Comparison of ENCODE assay signal across 10 mouse cellular contexts in genomic region chr7:44277250-44277622, GRCm38 (mm10). TPM values are rescaled to one million over a fixed set of nuclear protein-coding genes. Genes with fewer than 3 reads are reported as not detected.
DNase-seq lines count a peak whose midpoint lies in the region; TF ChIP-seq lines count a peak whose summit lies in the region.
"Had no signal": no experiment of that assay in that cellular context is flagged by ENCODE, and none has a peak within 500 bp of the region (broad histone marks: within the 10 kb centered on the region; RNA-seq: fewer than 3 reads in every experiment).

No protein-coding gene starts in this region.

- no peak for DNase-seq in gastrocnemius, adult 2 months
- DNase-seq in gastrocnemius, postnatal 4 days (ENCODE audit: low spot score in 2 of 2), result no peak
- peak; percentile 25 for DNase-seq in thymus, adult 2 months
- DNase-seq in thymus, adult 18-20 months, result no peak
- peak; percentile 51 for DNase-seq in embryonic facial prominence, embryonic 10.5 days (ENCODE audit: low spot score)
- peak; percentile 56 for DNase-seq in lung, postnatal 36 days
- no peak for DNase-seq in urinary bladder, postnatal 25 days (ENCODE audit: low spot score)
- DNase-seq in adipocyte (ENCODE audit: low spot score), result no peak

- no peaks in the 10 kb centered on the region for H3K27me3 ChIP-seq in thymus, adult 2 months (ENCODE audit: control insufficient read depth, insufficient read depth, low read length)
- peaks cover 38% of the 10 kb centered on the region for H3K27me3 ChIP-seq in embryonic facial prominence, embryonic 10.5 days (replicated peaks; ENCODE audit: low read depth, poor library complexity, severe bottlenecking)

- 52% methylated on average over 2 of the region's 2 CpGs for WGBS in thymus, adult 2 months
- 47% methylated on average over 2 of the region's 2 CpGs for WGBS in embryonic facial prominence, embryonic 10.5 days

- no peak overlapping the region for H3K4me3 ChIP-seq in gastrocnemius, adult 2 months
- H3K4me3 ChIP-seq in thymus, adult 2 months (ENCODE audit: control insufficient read depth, insufficient read depth, low read length), result no peak overlapping the region
- no peak overlapping the region for H3K4me3 ChIP-seq in embryonic facial prominence, embryonic 10.5 days
- H3K4me3 ChIP-seq: heart, embryonic 15.5 days; liver, embryonic 15.5 days had no signal

- TF ChIP-seq POLR2A in thymus, adult 2 months (IDR thresholded peaks at IDR 0.05; ENCODE audit: control insufficient read depth, extremely low read depth, insufficient read depth, low read length, poor library complexity), result no peak

- no peaks in the 10 kb centered on the region for H3K9me3 ChIP-seq in embryonic facial prominence, embryonic 10.5 days
- H3K9me3 ChIP-seq: heart, embryonic 15.5 days; liver, embryonic 15.5 days had no signal

- no peaks in the 10 kb centered on the region for H3K4me1 ChIP-seq in thymus, adult 2 months (replicated peaks; ENCODE audit: control insufficient read depth, insufficient read depth, low read length)
- H3K4me1 ChIP-seq in embryonic facial prominence, embryonic 10.5 days, result no peaks in the 10 kb centered on the region
- H3K4me1 ChIP-seq: heart, embryonic 15.5 days; liver, embryonic 15.5 days had no signal

- peak; percentile 47 for TF ChIP-seq CTCF in gastrocnemius, adult 2 months (IDR thresholded peaks at IDR 0.05)
- TF ChIP-seq CTCF in thymus, adult 2 months (IDR thresholded peaks at IDR 0.05; ENCODE audit: borderline replicate concordance, control insufficient read depth, extremely low read depth, insufficient read depth, low read length, poor library complexity), result no peak

- no peaks in the 10 kb centered on the region for H3K36me3 ChIP-seq in thymus, adult 2 months (ENCODE audit: control insufficient read depth, insufficient read depth, low read length)
- no peaks in the 10 kb centered on the region for H3K36me3 ChIP-seq in embryonic facial prominence, embryonic 10.5 days (replicated peaks)
- H3K36me3 ChIP-seq: heart, embryonic 15.5 days; liver, embryonic 15.5 days had no signal

- intact Hi-C loops in gastrocnemius, adult 2 months (cut with DNase I), result no loop called here

- H3K27ac ChIP-seq in gastrocnemius, adult 2 months, result no peak overlapping the region
- no peak overlapping the region for H3K27ac ChIP-seq in thymus, adult 2 months (ENCODE audit: control insufficient read depth, insufficient read depth, low read length)
- H3K27ac ChIP-seq in embryonic facial prominence, embryonic 10.5 days (replicated peaks), result no peak overlapping the region
- H3K27ac ChIP-seq: heart, embryonic 15.5 days; liver, embryonic 15.5 days had no signal

RNA-seq across cellular contexts. Expression of gene Gm15517, which starts 16.0 kb away (rescaled TPM):
- total RNA-seq in gastrocnemius, adult 2 months (2021), result not detected
- not detected for total RNA-seq in gastrocnemius, postnatal 4 days (2021)
- polyA plus RNA-seq in thymus, adult 2 months (2012; rRNA removed), result 1.1 TPM in 1 of 2 replicates, not detected in the other
- not detected in 2 replicates for polyA plus RNA-seq in embryonic facial prominence, embryonic 10.5 days (2016; fragmentation: Nextera tagmentation; extraction: Ambion mirVana)
- polyA plus RNA-seq: heart, embryonic 15.5 days; liver, embryonic 15.5 days had no signal

RNA-seq across cellular contexts. Expression of gene Acp4, which starts 20.1 kb away (rescaled TPM):
- total RNA-seq in gastrocnemius, adult 2 months (2021), result not detected
- not detected for total RNA-seq in gastrocnemius, postnatal 4 days (2021)
- polyA plus RNA-seq in thymus, adult 2 months (2012; rRNA removed), result 0.16 and 0.24 TPM in 2 replicates
- polyA plus RNA-seq in embryonic facial prominence, embryonic 10.5 days (2016; fragmentation: Nextera tagmentation; extraction: Ambion mirVana), result 0.16 TPM in 1 of 2 replicates, not detected in the other
- polyA plus RNA-seq: heart, embryonic 15.5 days had no signal

RNA-seq across cellular contexts. Expression of gene Clec11a, which starts 29.5 kb away (rescaled TPM):
- total RNA-seq in gastrocnemius, adult 2 months (2021), result 1 to 10 TPM in 1 of 2 experiments, under 1 TPM in 1; 0.59 to 2.2 TPM
- 1 to 10 TPM; 3.9 to 4.7 TPM for total RNA-seq in gastrocnemius, postnatal 4 days (2021)
- polyA plus RNA-seq in thymus, adult 2 months (2012; rRNA removed), result 2.3 and 3.1 TPM in 2 replicates
- 1.5 and 1.8 TPM in 2 replicates for polyA plus RNA-seq in embryonic facial prominence, embryonic 10.5 days (2016; fragmentation: Nextera tagmentation; extraction: Ambion mirVana)

RNA-seq across cellular contexts. Expression of gene 2410002F23Rik, which starts 30.7 kb away (rescaled TPM):
- 1 to 10 TPM; 6.1 to 8.2 TPM for total RNA-seq in gastrocnemius, adult 2 months (2021)
- 10 to 100 TPM; 47.7 to 72.0 TPM for total RNA-seq in gastrocnemius, postnatal 4 days (2021)
- 173 and 177 TPM in 2 replicates for polyA plus RNA-seq in thymus, adult 2 months (2012; rRNA removed)
- 197 and 214 TPM in 2 replicates for polyA plus RNA-seq in embryonic facial prominence, embryonic 10.5 days (2016; fragmentation: Nextera tagmentation; extraction: Ambion mirVana)

RNA-seq across cellular contexts. Expression of gene 1700028J19Rik, which starts 30.7 kb away (rescaled TPM):
- total RNA-seq in gastrocnemius, adult 2 months (2021), result not detected
- total RNA-seq in gastrocnemius, postnatal 4 days (2021), result under 1 TPM; 0.26 to 0.32 TPM
- polyA plus RNA-seq in thymus, adult 2 months (2012; rRNA removed), result 2.4 and 3.6 TPM in 2 replicates
- 1.1 TPM in 2 replicates for polyA plus RNA-seq in embryonic facial prominence, embryonic 10.5 days (2016; fragmentation: Nextera tagmentation; extraction: Ambion mirVana)

Comparison
In these comparisons a context has a peak if more than half of its experiments do, and no peak if none do; other contexts are left out.
1. DNase-seq: peak in thymus, adult 2 months (single experiment), embryonic facial prominence, embryonic 10.5 days (single experiment) and lung, postnatal 36 days (single experiment); none in gastrocnemius, adult 2 months (single experiment), gastrocnemius, postnatal 4 days (0 of 2), thymus, adult 18-20 months (0 of 2), urinary bladder, postnatal 25 days (single experiment) and adipocyte (single experiment).